Mouse (Mus musculus): ENCODE measurements around the gene Supt6.

- TF ChIP-seq CTCF (IDR thresholded peaks at IDR 0.05; ENCODE audit: borderline replicate concordance, control insufficient read depth, extremely low read depth, insufficient read depth, low read length, poor library complexity), result no peak
- TF ChIP-seq POLR2A (IDR thresholded peaks at IDR 0.05; ENCODE audit: control insufficient read depth, extremely low read depth, insufficient read depth, low read length, poor library complexity), result no peak
These were observed 50.5 kb downstream of the Supt6 start for GRCm38 (mm10) chr11:78195101-78195863.
